Mouse (Mus musculus): ENCODE data around the gene Zcchc10. TPM values are rescaled to one million over a fixed set of nuclear protein-coding genes. Genes with fewer than 3 reads are reported as not detected.
"Not testable (repeated sequence)": the region's sequence is repeated elsewhere in the genome, so short reads cannot be mapped to it uniquely, and the experiment has no call there.

Gene Zcchc10
- total RNA-seq, 4 experiments from 2014 or later: 9.6 to 17.5 (median 11.0) TPM

- DNase-seq (ENCODE audit: low spot score in 2 of 2): no peak
Observed at GRCm38 (mm10) chr11:53316996-53317395, 7.5 kb upstream of the Zcchc10 start.

DNA sequence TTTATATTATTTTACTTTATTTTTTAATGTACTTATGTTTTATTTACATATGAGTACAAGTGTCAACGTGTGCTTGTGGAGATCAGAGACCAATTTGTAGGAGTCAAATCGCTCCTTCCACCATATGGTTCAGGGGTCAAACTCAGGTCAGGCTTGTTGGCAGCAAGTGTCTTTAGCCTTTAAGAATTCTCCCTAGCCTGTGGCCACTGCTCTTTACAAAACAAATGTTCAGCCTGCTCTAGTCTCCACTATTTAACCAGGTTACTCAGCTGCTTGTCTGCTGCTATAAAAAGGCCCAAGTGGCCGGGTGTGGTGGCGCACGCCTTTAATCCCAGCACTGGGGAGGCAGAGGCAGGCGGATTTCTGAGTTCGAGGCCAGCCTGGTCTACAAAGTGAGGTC lies 6.4 kb upstream of the Zcchc10 start:
- DNase-seq (ENCODE audit: low spot score in 2 of 2): no peak

DNA sequence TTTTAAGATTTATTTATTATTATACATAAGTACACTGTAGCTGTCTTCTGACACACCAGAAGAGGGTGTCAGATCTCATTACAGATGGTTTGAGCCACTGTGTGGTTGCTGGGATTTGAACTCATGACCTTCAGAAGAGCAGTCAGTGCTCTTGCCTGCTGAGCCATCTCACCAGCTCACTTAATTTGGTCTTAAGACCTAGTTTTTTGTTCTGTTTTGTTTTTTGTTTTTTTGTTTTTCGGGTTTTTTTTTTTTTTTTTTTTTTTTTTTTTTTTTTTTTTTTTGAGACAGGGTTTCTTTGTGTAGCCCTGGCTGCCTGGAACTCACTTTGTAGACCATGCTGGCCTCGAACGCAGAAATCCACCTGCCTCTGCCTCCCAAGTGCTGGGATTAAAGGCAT lies 5.9 kb upstream of the Zcchc10 start:
- DNase-seq (ENCODE audit: low spot score in 2 of 2): not testable (repeated sequence)

DNA sequence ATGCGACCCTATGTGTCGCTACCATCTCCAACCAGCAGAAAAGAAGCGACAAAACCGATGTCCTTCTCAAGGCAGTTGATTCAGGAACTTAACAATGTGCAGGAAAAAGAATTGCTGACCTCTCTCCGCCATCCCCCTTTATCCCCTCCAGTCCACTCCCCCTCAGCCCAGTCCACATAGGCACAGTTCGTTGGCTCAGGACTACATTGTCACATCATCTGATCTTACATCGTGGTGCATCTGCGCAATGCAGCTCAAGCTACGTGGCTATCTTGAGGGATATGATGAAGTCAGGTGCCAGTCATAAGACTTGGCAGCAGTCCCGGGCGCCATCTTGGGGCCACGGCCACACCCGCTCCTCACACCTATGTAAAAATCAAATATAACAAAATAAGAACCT lies 4.6 kb upstream of the Zcchc10 start:
- DNase-seq (ENCODE audit: low spot score in 2 of 2): not testable (repeated sequence)

DNA sequence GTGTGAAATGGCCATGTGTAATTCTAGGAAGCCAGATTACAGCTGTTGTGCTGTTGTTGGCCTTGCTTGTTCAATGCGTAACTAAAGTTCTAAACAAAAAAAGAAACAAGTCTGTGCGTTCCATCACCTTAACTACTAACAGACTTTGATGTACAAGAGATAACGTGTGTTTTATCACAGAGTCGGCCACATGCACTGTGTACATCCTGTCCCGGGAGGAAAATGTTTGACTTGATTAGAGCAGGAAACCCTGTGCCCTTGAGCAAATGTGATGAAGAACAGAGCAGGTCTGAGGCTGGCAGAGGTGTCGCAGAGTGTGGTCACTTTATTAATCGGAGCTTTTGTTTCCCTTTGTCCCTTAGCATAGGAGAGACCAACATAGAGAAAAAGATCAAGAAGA lies 5.8 kb downstream of the Zcchc10 start:
- no peak for DNase-seq (ENCODE audit: low spot score in 2 of 2)

- no peak for DNase-seq (ENCODE audit: low spot score in 2 of 2)
Observed at GRCm38 (mm10) chr11:53331121-53331520, 6.6 kb downstream of the Zcchc10 start.

- no peak for DNase-seq (ENCODE audit: low spot score in 2 of 2)
Observed at GRCm38 (mm10) chr11:53332076-53332680, 7.7 kb downstream of the Zcchc10 start.

DNA sequence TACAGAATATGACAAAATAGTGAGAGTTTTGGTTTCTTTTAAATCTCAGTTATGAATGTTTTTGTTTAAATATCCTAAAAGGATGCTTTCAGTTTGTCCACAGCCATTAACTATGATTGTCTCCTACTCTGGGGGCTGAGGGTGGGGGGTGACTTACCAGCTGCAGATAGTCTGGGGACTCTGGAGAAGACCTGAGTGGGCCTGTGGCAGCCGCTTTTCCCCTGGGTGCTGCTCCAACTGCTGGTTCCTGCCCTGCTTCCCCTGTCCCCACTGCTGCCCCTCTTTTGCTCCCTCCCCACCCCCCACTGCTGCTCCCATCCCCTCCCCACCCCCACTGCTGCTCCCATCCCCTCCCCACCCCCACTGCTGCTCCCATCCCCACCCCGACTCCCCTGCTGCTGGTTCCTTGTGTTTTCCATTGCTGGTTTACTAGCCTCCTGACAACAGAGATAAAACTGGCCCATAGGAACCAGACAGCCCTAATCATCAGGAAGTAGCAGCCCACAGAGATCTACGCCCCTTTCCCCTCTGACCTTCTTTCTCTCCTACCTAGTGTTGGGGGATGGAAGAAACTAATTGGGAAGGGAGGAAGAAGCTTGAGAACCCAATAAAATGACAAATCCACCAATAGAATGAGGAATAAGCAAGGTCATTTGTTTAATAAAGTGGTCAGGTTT lies 11.2 kb downstream of the Zcchc10 start:
- DNase-seq (ENCODE audit: low spot score in 2 of 2): no peak

DNA sequence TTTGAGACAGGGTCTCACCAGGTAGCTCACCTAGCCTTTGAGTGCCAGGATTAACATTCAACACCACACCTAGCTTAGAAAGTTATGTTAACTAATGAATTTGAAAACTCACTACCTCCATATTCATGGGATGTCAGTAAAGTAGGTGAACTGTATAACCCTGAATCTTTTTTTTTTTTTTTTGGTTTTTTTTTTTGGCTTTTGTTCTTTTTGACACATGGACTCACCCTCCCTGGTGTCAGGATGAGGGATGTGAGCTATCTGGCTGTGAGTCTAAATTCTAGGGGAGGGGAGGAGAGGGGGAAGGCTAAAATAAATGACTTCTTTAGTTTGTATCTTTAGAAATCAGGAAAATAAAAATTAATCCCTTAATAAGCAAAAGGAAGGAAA lies 11.7 kb downstream of the Zcchc10 start:
- no peak for DNase-seq (ENCODE audit: low spot score in 2 of 2)

DNA sequence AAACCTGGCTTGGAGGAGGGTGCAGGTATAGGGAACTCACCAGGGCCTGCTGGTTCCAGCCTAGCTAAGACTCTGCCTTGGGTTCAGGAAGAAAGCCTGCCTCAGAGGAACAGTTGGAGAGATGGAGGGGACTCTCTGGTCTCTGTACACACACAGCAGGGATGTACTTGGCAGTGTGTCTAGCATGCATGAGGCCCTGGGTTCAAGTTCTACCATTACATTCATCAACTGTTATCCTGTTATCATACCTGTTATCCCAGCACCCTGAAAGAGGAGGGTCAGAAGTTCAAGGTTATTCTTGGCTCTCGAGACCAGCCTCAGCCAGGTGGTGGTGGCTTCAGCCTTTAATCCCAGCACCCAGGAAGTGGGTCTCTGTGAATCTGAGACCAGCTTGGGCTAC lies 12.4 kb downstream of the Zcchc10 start:
- DNase-seq (ENCODE audit: low spot score in 2 of 2): no peak

DNA sequence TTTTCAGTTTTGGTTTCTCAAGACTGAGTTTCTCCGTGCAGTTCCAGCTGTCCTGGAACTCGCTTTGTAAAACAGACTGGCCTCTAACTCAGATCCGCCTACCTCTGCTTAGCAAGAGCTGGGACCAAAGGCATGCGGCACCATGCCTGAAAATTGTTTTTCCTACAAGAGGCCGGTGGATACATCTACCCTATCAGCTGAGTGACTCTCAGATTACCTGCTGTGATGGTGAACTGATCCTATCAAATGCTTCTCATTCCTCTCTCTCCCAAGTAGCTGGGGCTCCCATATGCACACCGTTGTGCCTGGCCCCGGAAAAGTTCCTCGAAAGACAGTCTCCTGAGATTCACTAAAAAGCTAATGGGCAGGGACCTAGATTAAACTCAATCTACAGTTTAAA lies 13.2 kb downstream of the Zcchc10 start:
- no peak for DNase-seq (ENCODE audit: low spot score in 2 of 2)

DNA sequence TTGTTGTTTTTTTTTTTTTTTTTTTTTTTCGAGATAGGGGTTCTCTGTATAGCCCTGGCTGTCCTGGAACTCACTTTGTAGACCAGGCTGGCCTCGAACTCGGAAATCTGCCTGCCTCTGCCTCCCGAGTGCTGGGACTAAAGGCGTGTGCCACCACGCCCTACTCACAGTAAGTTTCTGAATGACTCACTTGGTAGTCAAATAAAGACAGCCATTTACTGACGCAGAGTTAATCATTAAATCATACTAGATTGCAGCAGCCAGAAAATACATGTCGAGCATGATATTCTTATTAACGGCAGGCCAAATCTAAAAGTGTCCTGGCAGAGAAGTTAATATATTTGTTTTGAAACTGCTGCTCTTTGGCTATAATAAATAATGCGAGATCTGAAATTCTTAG lies 16.5 kb downstream of the Zcchc10 start:
- DNase-seq (ENCODE audit: low spot score in 2 of 2): not testable (repeated sequence)

- DNase-seq (ENCODE audit: low spot score in 2 of 2): no peak
Observed at GRCm38 (mm10) chr11:53342711-53343110, 18.2 kb downstream of the Zcchc10 start.

DNA sequence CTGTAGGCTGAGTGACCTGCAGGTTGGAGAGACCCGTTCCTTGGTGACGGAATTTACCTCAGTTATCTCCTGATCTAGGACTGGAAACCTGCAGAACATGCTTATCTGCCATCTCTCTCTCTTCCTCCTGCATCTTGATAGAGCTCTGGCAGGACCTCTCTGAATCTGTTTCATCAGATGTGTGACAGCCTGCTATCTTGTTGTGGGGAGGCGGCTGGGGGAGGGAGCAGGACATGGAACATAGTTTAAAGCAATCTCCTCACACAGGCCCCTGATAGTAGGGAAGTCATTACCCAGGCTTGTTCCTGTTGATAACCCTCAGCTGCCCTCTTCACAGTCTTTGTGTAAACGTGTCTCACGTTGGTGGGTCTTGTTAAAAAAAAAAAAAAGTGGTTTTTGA lies 20.8 kb downstream of the Zcchc10 start:
- DNase-seq (ENCODE audit: low spot score in 2 of 2): peak; percentile 34 to 47

GRCm38 (mm10) chr11:53345738-53346137 lies 21.3 kb downstream of the Zcchc10 start:
- no peak for DNase-seq (ENCODE audit: low spot score in 2 of 2)

GRCm38 (mm10) chr11:53350291-53351223 lies 26.1 kb downstream of the Zcchc10 start, which contains the start of gene Aff4:
Gene Aff4 (plus strand): TSS chr11:53350833.
- peak; percentile 74 to 85 for DNase-seq (ENCODE audit: low spot score in 2 of 2)

GRCm38 (mm10) chr11:53351224-53351942 lies 26.9 kb downstream of the Zcchc10 start:
- peak; percentile 26 to 42 for DNase-seq (ENCODE audit: low spot score in 2 of 2)

GRCm38 (mm10) chr11:53351943-53352590 lies 27.6 kb downstream of the Zcchc10 start:
- no peak for DNase-seq (ENCODE audit: low spot score in 2 of 2)

DNA sequence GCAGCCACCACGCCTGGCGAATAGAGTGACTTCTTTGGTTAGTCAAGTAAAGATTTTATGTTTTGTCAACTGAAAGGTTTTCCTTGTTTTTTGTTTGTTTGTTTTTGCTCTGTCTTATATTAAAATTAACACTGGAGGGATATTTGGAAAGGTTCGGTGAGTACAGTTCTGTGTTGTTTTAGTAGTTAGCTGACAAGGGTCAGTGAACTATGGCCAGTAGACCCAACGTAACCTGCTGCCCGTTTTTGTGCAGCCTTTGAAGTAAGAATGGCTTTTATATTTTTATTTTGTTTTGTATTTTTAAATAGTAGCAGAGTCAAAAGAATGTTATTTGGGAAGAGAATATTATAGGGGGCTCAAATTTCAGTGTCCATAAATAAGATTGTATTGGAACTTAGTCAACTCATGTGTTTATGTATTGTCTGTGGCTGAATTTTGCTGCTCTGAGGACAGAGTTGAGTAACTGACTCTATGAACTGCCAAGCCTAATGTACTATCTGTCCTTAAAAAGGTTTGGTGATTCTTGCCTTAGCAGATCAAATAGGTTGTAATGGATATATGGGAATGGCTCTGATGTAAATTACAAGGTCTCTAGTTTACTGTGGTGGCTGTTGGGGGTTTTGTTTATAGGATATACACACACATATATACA lies 34.2 kb downstream of the Zcchc10 start:
- DNase-seq (ENCODE audit: low spot score in 2 of 2): no peak

- DNase-seq (ENCODE audit: low spot score in 2 of 2): no peak
Observed at GRCm38 (mm10) chr11:53367032-53367431, 42.6 kb downstream of the Zcchc10 start.
